Mouse (Mus musculus): ENCODE results near the gene Washc2.
A peak's percentile ranks its signal among the peaks of the same experiment; 100 is the strongest.

Gene Washc2

DNA sequence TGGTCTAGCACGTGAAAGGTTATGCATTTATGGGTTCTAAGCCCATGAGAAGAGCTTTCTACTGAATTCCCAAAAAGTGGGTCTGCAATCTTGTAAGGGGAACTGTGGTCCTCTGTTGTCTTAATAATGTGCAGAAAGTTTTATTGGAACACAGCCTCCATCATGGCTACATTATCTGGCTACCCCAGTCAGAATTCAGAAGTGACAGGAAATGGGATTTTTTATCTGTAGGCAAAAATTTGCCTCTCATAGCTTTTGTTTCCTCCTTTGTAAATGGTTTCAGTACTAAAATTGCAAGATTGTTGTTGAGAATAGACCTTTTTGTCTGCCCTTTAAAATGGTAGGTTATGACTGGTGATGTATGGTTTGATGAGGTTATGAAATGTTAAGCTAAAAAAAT is 55.0 kb downstream of the Washc2 start:
- no peak for DNase-seq (ENCODE audit: low spot score in 2 of 2)

DNA sequence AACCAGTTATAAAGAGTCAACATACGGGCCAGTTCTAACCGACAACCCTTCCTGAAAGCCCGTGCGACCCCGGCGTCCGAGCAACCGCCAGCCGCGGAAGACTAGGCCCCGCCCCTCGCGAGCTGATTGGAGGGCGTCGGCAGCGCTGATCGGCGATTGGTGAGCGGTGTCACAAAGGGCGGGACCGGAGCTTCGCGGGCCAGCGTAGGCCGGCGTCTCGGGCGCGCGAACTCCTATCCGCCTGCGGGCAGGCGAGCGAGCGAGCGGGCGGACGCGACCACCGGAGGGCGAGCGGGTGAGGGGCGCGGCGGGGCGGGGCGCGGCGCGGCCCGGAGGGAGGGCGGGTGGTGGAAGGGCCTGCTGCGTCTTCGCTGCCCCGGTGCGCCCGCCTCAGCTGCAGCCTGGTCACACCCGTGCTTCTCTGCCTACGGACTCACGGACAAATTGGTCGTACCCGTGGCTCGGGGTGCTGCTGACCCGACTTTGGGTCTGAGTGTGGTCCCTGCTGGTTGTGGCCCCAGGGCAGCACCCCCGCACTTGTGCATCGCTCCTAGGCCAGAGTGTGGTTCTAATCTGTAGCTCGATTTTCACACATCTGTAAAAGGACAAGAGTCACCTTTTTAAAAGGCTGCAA is 56.3 kb downstream of the Washc2 start, which contains the start of gene Zfand4:
TSS of gene Zfand4 (plus strand) at position 205 of the 634 bp plus-strand sequence.
- peak; percentile 89 to 93 for DNase-seq (ENCODE audit: low spot score in 2 of 2)

DNA sequence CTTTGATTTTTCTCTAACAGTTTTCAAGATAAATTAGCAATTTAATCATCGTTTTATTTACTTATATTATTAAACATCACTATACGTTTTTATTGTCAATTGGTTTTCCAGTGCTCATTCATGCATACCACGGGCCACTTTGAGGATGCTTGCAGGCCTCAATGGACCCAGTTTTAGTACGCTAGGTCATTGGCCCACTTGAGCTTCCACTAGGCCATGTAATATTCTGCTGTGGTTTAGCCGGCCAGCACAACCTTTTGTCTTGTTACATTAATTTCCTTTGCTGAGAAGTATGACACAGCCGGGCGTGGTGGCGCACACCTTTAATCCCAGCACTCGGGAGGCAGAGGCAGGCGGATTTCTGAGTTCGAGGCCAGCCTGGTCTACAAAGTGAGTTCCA is 57.0 kb downstream of the Washc2 start:
- DNase-seq (ENCODE audit: low spot score in 2 of 2), result no peak

DNA sequence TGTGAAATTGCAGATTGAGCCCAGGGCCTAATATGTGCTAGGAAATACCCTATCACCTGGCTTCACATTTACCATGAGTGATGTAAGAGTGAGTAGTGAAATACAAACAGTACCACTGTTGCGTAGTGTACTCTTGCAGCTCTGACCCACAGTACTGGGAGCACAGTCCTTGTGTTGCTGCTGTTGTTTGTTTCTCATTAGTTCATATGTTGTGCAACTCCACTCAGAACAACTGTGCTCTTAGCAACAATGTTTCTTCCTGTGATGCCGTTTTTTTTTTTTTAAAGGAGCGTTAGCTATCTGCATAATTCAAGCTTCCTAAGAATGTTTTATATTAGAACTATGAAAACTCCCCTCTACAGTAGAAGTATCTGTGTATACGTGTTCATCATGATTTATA is 57.8 kb downstream of the Washc2 start:
- no peak for DNase-seq (ENCODE audit: low spot score in 2 of 2)

DNA sequence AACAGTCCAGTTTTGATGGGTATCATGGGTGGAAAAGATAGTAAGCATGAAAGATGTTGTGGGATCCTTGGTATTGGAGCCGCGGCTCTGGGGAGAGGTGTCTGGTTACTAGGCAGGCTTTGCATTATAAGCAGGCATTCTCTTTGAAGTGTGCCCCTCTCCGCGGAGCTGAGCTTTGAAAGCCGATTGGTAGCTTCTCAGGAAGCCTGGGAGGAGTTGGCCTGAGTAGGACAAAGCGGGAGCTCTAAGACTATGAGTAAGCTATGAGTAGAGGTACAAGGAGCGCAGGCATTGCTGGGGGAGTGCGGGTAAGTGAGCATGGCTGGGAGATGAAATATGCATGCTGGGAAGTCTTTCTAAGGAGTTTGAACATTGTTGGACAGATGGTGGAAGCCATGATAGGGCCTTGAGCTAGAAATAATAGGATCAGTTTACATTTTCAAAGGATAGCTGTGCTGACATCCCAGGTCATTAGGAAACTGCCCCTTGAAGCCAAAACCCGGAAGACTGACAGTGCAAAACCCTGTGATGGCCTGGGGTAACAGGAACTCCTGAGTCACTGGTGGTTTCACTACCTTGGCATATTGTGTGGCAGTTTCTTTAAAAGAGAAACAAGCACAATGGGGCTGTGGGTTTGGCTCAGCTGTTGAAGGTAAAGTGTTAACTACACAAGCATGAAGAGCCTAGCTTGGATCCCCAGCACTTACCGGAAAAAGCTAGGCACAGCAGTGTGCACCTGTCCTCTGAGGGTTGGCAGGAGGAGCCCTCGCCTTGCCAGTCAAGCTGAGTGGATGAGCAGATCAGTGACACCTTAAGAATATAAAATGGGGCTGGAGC is 58.7 kb downstream of the Washc2 start:
- DNase-seq (ENCODE audit: low spot score in 2 of 2), result no peak

DNA sequence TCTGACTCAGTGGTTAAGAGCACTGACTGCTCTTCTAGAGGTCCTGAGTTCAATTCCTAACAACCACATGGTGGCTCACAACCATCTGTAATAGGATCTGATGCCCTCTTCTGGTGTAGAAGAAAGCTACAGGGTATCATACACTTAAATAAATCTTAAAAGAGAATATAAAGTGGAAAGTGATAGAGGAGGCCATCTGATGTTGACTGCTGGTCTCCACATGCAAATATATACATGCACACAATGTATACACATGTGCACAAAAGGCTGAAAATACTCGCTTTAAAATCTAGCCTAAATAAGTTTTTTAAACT is 59.2 kb downstream of the Washc2 start:
- DNase-seq (ENCODE audit: low spot score in 2 of 2), result no peak

DNA sequence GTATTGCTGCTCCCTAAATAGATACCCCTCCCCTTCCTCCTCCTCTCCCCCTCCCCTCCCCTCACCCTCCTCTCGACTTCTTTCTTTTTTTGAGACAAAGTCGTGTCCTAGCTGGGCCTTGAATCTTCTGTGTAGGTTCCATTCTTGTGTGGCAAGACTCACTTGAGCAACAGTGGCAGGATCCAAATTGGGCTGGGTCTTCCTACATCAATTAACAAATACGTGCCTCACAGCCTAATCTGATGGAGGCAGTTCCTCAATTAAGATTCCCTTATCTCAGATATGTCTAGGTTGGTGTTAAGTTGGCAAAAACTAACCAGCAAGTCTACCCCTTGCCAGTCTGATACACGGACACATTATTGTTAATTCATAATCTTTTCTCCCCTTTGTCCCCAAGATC is 67.9 kb downstream of the Washc2 start:
- DNase-seq (ENCODE audit: low spot score in 2 of 2), result no peak

DNA sequence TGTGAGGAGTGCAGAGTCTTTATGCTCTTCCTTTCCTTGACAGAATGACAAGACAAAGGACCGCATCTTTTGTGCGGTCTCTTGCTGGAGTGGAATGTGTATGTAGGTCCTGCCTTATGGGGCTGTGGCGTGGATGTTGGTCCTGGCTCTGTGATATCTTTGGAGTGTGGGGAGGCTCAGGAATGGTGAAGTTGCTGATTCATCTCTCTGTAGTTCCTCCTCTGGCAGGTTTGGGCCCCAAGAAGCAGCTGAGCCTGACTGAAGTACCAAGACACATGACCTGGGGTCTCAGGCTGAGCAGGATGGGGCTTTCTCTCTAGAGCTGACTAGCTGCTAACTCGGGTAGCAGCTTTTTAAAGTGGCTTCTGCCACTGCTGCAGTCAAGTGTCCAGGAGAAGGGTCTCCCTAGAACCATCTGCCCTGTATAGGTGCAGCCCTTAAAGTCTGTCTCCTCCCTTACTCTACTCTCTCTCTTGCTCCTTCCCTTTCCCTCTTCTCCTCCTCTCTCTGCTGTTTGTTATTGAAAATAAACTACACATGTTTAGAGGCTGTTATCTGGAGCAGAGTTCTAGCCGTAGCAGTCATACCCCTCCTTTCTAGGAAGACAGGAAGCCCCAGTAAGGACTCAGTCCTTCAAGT is 71.0 kb downstream of the Washc2 start:
- DNase-seq (ENCODE audit: low spot score in 2 of 2), result no peak

DNA sequence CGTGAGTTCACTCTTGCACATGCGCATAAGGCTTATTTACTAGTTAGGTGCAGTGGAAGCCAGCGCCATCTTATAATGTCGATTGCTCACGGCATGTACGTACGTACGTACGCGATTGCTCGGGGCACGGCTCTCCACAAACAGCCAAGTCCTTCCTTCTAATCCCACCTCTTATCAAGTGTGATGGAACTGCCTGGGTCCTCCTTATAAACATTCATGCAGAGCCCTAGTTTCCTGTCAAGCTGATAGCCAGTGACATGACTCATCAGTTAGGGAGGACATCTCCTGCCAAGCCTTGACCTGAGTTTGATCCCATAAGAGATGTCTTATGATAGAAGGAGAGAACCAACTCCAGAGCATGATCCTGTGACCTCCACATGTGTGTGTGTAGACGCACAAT is 73.2 kb downstream of the Washc2 start:
- DNase-seq (ENCODE audit: low spot score in 2 of 2), result no peak

DNA sequence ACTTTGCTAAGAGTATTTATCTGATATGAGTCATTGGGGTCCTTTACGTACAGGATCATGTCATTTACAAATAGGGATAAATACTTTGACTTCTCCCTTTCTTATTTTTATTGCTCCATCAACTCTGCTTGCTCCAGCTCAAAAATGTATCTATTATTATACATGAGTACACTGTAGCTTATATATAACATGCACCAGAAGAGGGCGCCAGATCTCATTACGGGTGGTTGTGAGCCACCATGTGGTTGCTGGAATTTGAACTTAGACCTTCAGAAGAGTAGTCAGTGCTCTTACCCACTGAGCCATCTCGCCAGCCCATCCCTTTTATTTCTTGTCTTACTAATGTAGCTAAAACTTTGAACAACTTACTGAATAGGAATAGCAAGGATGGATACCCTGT is 74.7 kb downstream of the Washc2 start:
- DNase-seq (ENCODE audit: low spot score in 2 of 2), result no peak

DNA sequence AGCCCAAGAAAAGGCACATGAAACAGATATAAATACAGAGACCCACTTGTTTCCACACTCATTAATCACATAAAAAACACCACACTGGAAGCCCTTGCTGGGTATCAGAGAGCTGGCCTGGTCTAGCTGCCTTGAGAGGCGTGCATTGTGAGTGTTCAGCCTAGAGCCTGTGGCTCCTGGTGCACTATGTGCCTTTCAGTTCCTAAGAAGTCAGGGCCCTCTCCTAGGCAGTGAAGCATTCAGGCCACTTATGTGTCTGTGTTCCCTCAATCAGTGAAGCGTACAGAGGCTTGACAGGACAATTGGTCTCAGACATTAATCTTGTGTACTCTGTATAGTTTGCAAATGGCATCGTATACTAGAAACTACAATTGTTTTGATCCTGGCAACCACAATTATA is 75.4 kb downstream of the Washc2 start:
- DNase-seq (ENCODE audit: low spot score in 2 of 2), result no peak

DNA sequence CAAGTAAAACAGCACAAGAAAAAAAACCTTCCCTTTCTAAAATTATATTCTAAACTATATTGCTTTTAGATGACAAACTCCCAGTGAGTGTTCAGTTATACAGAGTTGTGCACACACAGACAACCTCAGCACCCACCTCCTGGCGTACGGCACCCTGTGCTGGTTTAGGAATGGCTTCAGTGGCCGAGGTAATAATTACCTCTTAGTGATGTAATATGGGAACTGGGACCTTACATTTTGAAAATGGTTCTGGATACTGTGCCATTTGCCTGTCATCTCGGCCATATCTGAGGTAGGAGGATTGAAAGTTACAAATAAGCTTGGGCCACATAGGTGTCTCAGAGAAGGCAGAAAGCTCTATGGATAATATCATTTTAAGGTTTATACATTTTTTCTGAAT is 78.5 kb downstream of the Washc2 start:
- DNase-seq (ENCODE audit: low spot score in 2 of 2), result no peak

DNA sequence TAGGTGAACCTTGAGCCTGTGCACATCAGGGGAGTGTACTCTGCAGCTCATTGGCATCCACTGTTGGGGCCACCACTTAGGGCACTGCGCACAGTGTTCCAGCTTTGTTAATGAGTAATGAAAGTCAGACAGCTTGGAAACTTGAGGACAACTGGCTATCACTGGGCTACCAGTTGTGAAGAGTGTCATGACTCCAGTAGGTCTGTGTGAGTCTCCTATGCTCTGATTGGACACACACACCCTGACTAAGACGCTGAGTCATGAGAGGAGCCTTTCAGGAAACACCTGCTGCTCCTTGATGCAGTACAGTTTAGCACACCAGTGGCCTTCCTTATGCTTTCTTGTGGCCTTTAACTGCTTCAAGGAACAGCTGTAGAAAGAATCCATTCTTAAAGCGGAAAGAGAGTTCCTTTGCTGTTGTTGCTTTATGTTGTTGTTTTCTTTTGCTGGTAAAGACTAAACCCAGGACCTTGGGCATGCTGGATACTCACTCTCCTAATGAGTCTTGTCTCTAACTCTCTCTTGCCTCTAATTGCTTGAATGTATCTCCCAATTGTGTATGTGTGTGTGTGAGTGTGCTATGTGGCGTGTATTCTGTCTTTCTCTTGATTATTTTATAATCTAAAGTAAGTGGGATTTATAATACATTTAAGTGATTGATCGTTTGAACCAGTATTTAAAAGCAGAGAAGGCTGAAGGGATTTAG is 79.2 kb downstream of the Washc2 start:
- DNase-seq (ENCODE audit: low spot score in 2 of 2), result no peak

DNA sequence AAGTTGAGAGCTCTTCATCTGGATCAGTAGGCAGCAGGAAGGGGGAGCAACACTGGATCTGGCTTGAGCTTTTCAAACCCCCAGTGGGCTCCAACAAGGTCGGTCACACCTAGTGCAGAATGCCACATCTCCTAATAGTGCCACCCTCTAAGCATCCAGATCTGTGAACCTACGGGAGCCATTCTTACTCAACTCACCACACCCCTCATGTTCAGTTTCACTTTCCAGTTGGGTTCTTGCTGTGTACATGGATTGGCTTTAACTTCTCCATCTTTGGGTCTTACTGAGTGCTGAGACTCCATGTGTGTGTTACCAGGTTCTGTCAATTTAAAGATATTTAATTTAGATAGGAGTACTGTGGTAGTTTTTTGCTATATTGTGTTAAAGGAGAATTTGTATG is 103.6 kb downstream of the Washc2 start:
- no peak for DNase-seq (ENCODE audit: low spot score in 2 of 2)

All from urinary bladder, postnatal 4 days (tissue).